Mouse (Mus musculus) C2C12 (cell line): Measurements from ENCODE around the gene Ptpn13.

Experiments used
- CTCF ChIP-seq: IDR thresholded peaks from one replicate; pipeline ENCODE4 v1.5.1; 2011; ENCODE audit not compliant: control insufficient read depth, insufficient read depth, insufficient read length
- MYOG ChIP-seq: IDR thresholded peaks from one replicate; pipeline ENCODE4 v1.6.1; 2011; ENCODE audit not compliant: control insufficient read depth, insufficient read length; ENCODE audit errors: extremely low read depth
- USF1 ChIP-seq: IDR thresholded peaks from one replicate; pipeline ENCODE4 v1.6.1; 2011; ENCODE audit warnings: low read depth, mild to moderate bottlenecking, control low read depth, moderate library complexity

GRCm38 (mm10) chr5:103397429-103397828 lies 27.6 kb upstream of the Ptpn13 start:
- TF ChIP-seq CTCF, result no peak
- TF ChIP-seq MYOG, result no peak
- no peak for TF ChIP-seq USF1
